Mouse (Mus musculus): ENCODE measurements at regions not wholly inside any gene's neighbourhood (a gene's known extent, or its start where the extent isn't known, plus 50 kb on each side); places are given as distances from the start of the nearest gene placed in this dataset.

GRCm38 (mm10) chr6:31321066-31321846 lies 77.3 kb upstream of the Mkln1 start:
- no peak for DNase-seq (ENCODE audit: low spot score)

GRCm38 (mm10) chr6:31321902-31322301 lies 76.6 kb upstream of the Mkln1 start:
- DNase-seq (ENCODE audit: low spot score): no peak

GRCm38 (mm10) chr6:31323228-31324190 lies 75.0 kb upstream of the Mkln1 start:
- DNase-seq (ENCODE audit: low spot score): no peak

GRCm38 (mm10) chr6:31324717-31325116 lies 73.8 kb upstream of the Mkln1 start:
- no peak for DNase-seq (ENCODE audit: low spot score)

GRCm38 (mm10) chr6:31325621-31326020 lies 72.9 kb upstream of the Mkln1 start:
- no peak for DNase-seq (ENCODE audit: low spot score)

- no peak for DNase-seq (ENCODE audit: low spot score)
Observed at GRCm38 (mm10) chr6:31330327-31330726, 68.2 kb upstream of the Mkln1 start.

- no peak for DNase-seq (ENCODE audit: low spot score)
Observed at GRCm38 (mm10) chr6:31330868-31331267, 67.7 kb upstream of the Mkln1 start.

GRCm38 (mm10) chr6:31332254-31332653 lies 66.3 kb upstream of the Mkln1 start:
- no peak for DNase-seq (ENCODE audit: low spot score)

- no peak for DNase-seq (ENCODE audit: low spot score)
Observed at GRCm38 (mm10) chr6:31332714-31333113, 65.8 kb upstream of the Mkln1 start.

GRCm38 (mm10) chr6:31333228-31333922 lies 65.2 kb upstream of the Mkln1 start:
- peak; percentile 8 for DNase-seq (ENCODE audit: low spot score)

GRCm38 (mm10) chr6:31334086-31334485 lies 64.4 kb upstream of the Mkln1 start:
- DNase-seq (ENCODE audit: low spot score): no peak

- no peak for DNase-seq (ENCODE audit: low spot score)
Observed at GRCm38 (mm10) chr6:31339122-31339947, 59.2 kb upstream of the Mkln1 start.

- no peak for DNase-seq (ENCODE audit: low spot score)
Observed at GRCm38 (mm10) chr6:31339948-31340250, 58.6 kb upstream of the Mkln1 start.

GRCm38 (mm10) chr6:31345366-31346084 lies 53.0 kb upstream of the Mkln1 start:
- DNase-seq (ENCODE audit: low spot score): no peak

- no peak for DNase-seq (ENCODE audit: low spot score)
Observed at GRCm38 (mm10) chr6:31348333-31348732, 50.2 kb upstream of the Mkln1 start.
